In genomic region chr2:31006434-31006833, GRCm38 (mm10) we compare ENCODE assay signal across 9 mouse cellular contexts. TPM values are rescaled to one million over a fixed set of nuclear protein-coding genes. Genes with fewer than 3 reads are reported as not detected.
DNase-seq lines count a peak whose midpoint lies in the region; ATAC-seq and TF ChIP-seq lines count a peak whose summit lies in the region.
"Had no signal": no experiment of that assay in that cellular context is flagged by ENCODE, and none has a peak within 500 bp of the region (broad histone marks: within the 10 kb centered on the region; RNA-seq: fewer than 3 reads in every experiment).

No protein-coding gene starts in this region.

- no peaks in the 10 kb centered on the region for H3K9me3 ChIP-seq in lung, embryonic 14.5 days (ENCODE audit: low read depth, low read length)
- no peaks in the 10 kb centered on the region for H3K9me3 ChIP-seq in heart, postnatal 0 days (replicated peaks; ENCODE audit: control insufficient read depth, low read length)

- no peak overlapping the region for H3K27ac ChIP-seq in lung, embryonic 14.5 days (ENCODE audit: low read depth)
- H3K27ac ChIP-seq in heart, postnatal 0 days (ENCODE audit: low read depth) = peak overlapping the region; percentile 92

- DNase-seq in lung, embryonic 14.5 days = peak; percentile 8
- DNase-seq in lung, postnatal 4 days = no peak
- DNase-seq in c-Kit-positive CD71-positive TER-119-negative erythroid progenitor cells, embryonic 14.5 days (ENCODE audit: low read depth) = peak; percentile 86
- peak; percentile 89 for DNase-seq in heart, postnatal 0 days (ENCODE audit: low spot score)
- DNase-seq in naive thymus-derived CD4-positive, alpha-beta T cell, adult 2 months (ENCODE audit: low read depth) = peak; percentile 44
- DNase-seq in right cerebral cortex, postnatal 14 days = no peak
- no peak for DNase-seq in gastrocnemius, postnatal 10 days
- DNase-seq in frontal cortex, postnatal 14 days (ENCODE audit: low spot score in 2 of 2) = no peak

- ATAC-seq in lung, embryonic 14.5 days (ENCODE audit: insufficient read depth) = peak; percentile 49; the same call in 1 of the 2 replicates
- ATAC-seq in heart, postnatal 0 days (ENCODE audit: insufficient read depth, low read depth) = peak; percentile 92

- H3K9ac ChIP-seq in lung, embryonic 14.5 days = no peak overlapping the region; the same call in 1 of the 2 replicates
- H3K9ac ChIP-seq in heart, postnatal 0 days (replicated peaks; ENCODE audit: low read depth, low read length) = no peak overlapping the region; the same call in 1 of the 2 replicates

- peak; percentile 87 for TF ChIP-seq EP300 in heart, postnatal 0 days (IDR thresholded peaks at IDR 0.05; ENCODE audit: low read depth)

- H3K4me3 ChIP-seq in lung, embryonic 14.5 days (ENCODE audit: low read depth, low read length) = no peak overlapping the region
- H3K4me3 ChIP-seq in heart, postnatal 0 days (ENCODE audit: low read depth, low read length) = no peak overlapping the region

- no peak overlapping the region for H3K4me2 ChIP-seq in lung, embryonic 14.5 days
- peak overlapping the region; percentile 31; the same call in 1 of the 2 replicates for H3K4me2 ChIP-seq in heart, postnatal 0 days (ENCODE audit: low read depth, low read length)

- no peak for TF ChIP-seq CTCF in lung, embryonic 14.5 days (IDR thresholded peaks at IDR 0.05; ENCODE audit: low read depth)
- no peak for TF ChIP-seq CTCF in heart, postnatal 0 days (IDR thresholded peaks at IDR 0.05; ENCODE audit: low read depth)

- no peaks in the 10 kb centered on the region for H3K27me3 ChIP-seq in lung, embryonic 14.5 days (ENCODE audit: insufficient read depth, low read length)
- H3K27me3 ChIP-seq in heart, postnatal 0 days (ENCODE audit: control insufficient read depth, insufficient read depth, low read length) = no peaks in the 10 kb centered on the region
- H3K27me3 ChIP-seq: CH12.LX had no signal

- 48% methylated on average over 5 of the region's 5 CpGs for WGBS in lung, embryonic 14.5 days
- WGBS in heart, postnatal 0 days = 14% methylated on average over 5 of the region's 5 CpGs

- no peaks in the 10 kb centered on the region for H3K4me1 ChIP-seq in lung, embryonic 14.5 days (ENCODE audit: insufficient read depth)
- H3K4me1 ChIP-seq in heart, postnatal 0 days (ENCODE audit: control insufficient read depth, insufficient read depth) = peaks cover 18% of the 10 kb centered on the region

- H3K36me3 ChIP-seq in lung, embryonic 14.5 days (ENCODE audit: insufficient read depth) = 0 out of 2 replicates have a peak, but pooled peaks cover 11% of the 10 kb centered on the region
- peaks cover 76% of the 10 kb centered on the region for H3K36me3 ChIP-seq in heart, postnatal 0 days (replicated peaks; ENCODE audit: control insufficient read depth, insufficient read depth, low read length)

RNA-seq across cellular contexts. Expression of gene Usp20, which starts 24.4 kb away (rescaled TPM):
- polyA plus RNA-seq in lung, embryonic 14.5 days (2014; fragmentation: Nextera tagmentation; extraction: Ambion mirVana) = 11.1 and 12.4 TPM in 2 replicates
- total RNA-seq in heart, postnatal 0 days (2014; rRNA removed; ENCODE audit: low replicate concordance) = 78.4 and 81.7 TPM in 2 replicates
- polyA plus RNA-seq in heart, postnatal 0 days (2015; fragmentation: Nextera tagmentation; extraction: Ambion mirVana) = 27.6 and 31.2 TPM in 2 replicates
- total RNA-seq in gastrocnemius, postnatal 10 days (2021) = 10 to 100 TPM; 17.4 to 29.4 TPM

RNA-seq across cellular contexts. Expression of gene BC005624, which starts 24.4 kb away (rescaled TPM):
- polyA plus RNA-seq in lung, embryonic 14.5 days (2014; fragmentation: Nextera tagmentation; extraction: Ambion mirVana) = 50.0 and 51.3 TPM in 2 replicates
- 7.6 and 13.8 TPM in 2 replicates for total RNA-seq in heart, postnatal 0 days (2014; rRNA removed; ENCODE audit: low replicate concordance)
- polyA plus RNA-seq in heart, postnatal 0 days (2015; fragmentation: Nextera tagmentation; extraction: Ambion mirVana) = 21.1 and 23.7 TPM in 2 replicates
- 10 to 100 TPM; 16.5 to 19.0 TPM for total RNA-seq in gastrocnemius, postnatal 10 days (2021)

RNA-seq across cellular contexts. Expression of gene Tor1a, which starts 38.7 kb away (rescaled TPM):
- polyA plus RNA-seq in lung, embryonic 14.5 days (2014; fragmentation: Nextera tagmentation; extraction: Ambion mirVana) = 66.4 and 71.6 TPM in 2 replicates
- total RNA-seq in heart, postnatal 0 days (2014; rRNA removed; ENCODE audit: low replicate concordance) = 27.1 and 43.9 TPM in 2 replicates
- 32.7 and 35.0 TPM in 2 replicates for polyA plus RNA-seq in heart, postnatal 0 days (2015; fragmentation: Nextera tagmentation; extraction: Ambion mirVana)
- 10 to 100 TPM; 13.7 to 18.4 TPM for total RNA-seq in gastrocnemius, postnatal 10 days (2021)

RNA-seq across cellular contexts. Expression of gene Tor1b, which starts 53.7 kb away (rescaled TPM):
- 41.0 and 41.8 TPM in 2 replicates for polyA plus RNA-seq in lung, embryonic 14.5 days (2014; fragmentation: Nextera tagmentation; extraction: Ambion mirVana)
- total RNA-seq in heart, postnatal 0 days (2014; rRNA removed; ENCODE audit: low replicate concordance) = 39.8 and 45.4 TPM in 2 replicates
- polyA plus RNA-seq in heart, postnatal 0 days (2015; fragmentation: Nextera tagmentation; extraction: Ambion mirVana) = 19.0 and 20.4 TPM in 2 replicates
- total RNA-seq in gastrocnemius, postnatal 10 days (2021) = 10 to 100 TPM; 20.9 to 23.4 TPM

Comparison
In these comparisons a context has a peak if more than half of its experiments do, and no peak if none do; other contexts are left out.
1. DNase-seq: peak in lung, embryonic 14.5 days (single experiment), c-Kit-positive CD71-positive TER-119-negative erythroid progenitor cells, embryonic 14.5 days (single experiment), heart, postnatal 0 days (single experiment) and naive thymus-derived CD4-positive, alpha-beta T cell, adult 2 months (single experiment); none in lung, postnatal 4 days (0 of 2), right cerebral cortex, postnatal 14 days (single experiment), gastrocnemius, postnatal 10 days (single experiment) and frontal cortex, postnatal 14 days (0 of 2).